Mouse (Mus musculus) hindbrain, embryonic 10.5 days (tissue): ENCODE measurements at regions not wholly inside any gene's neighbourhood (a gene's known extent, or its start where the extent isn't known, plus 50 kb on each side); places are given as distances from the start of the nearest gene placed in this dataset.

Source experiments
- DNase-seq: peaks from one replicate; pipeline ENCODE4 v3.0.0-alpha.2; 2017; ENCODE audit warnings: low spot score
- H3K27ac ChIP-seq: fragments of 300-500 bp; sonication (generic); 2 replicates; pipeline ENCODE4 v1.5.1; 2016; ENCODE audit warnings: mild to moderate bottlenecking, moderate library complexity
- H3K27me3 ChIP-seq: fragments of 300-500 bp; sonication (generic); 2 replicates; pipeline ENCODE4 v1.6.1; 2016; ENCODE audit warnings: mild to moderate bottlenecking; ENCODE audit not compliant: poor library complexity, insufficient read depth, severe bottlenecking
- H3K36me3 ChIP-seq: fragments of 300-500 bp; sonication (generic); 2 replicates; pipeline ENCODE4 v1.6.1; 2016; ENCODE audit warnings: mild to moderate bottlenecking, moderate library complexity
- H3K4me1 ChIP-seq: fragments of 300-500 bp; sonication (generic); replicated peaks from 2 replicates; pipeline ENCODE4 v1.6.1; 2016; ENCODE audit warnings: mild to moderate bottlenecking
- H3K4me3 ChIP-seq: fragments of 300-500 bp; sonication (generic); 2 replicates; pipeline ENCODE4 v1.5.1; 2016; ENCODE audit warnings: mild to moderate bottlenecking, moderate library complexity
- H3K9me3 ChIP-seq: fragments of 300-500 bp; sonication (generic); 2 replicates; pipeline ENCODE4 v1.6.1; 2016; ENCODE audit warnings: mild to moderate bottlenecking, moderate library complexity
- WGBS: fragments of 180-500 bp; shearing (Covaris S2); methylation state at CpG from one replicate; pipeline ENCODE4 v1.1.7; 2016; 5-methylcytosine and 5-hydroxymethylcytosine counted together

GRCm38 (mm10) chr1:61377070-61377469, 261.6 kb upstream of the Pard3b start:
- Histone ChIP-seq H3K4me1 (0 out of 2 replicates have a peak, but pooled peaks cover 17% of the 10 kb centered on the region), H3K27me3 (no peaks in the 10 kb centered on the region), H3K36me3 (no peaks in the 10 kb centered on the region), H3K4me3 (no peak overlapping the region), H3K27ac (0 out of 2 replicates have a peak overlapping the region, but pooled peaks have one; percentile 8), H3K9me3 (no peaks in the 10 kb centered on the region)
- DNase-seq: peak; percentile 70
- 3% methylated on average over 7 of the region's 7 CpGs for WGBS

DNA sequence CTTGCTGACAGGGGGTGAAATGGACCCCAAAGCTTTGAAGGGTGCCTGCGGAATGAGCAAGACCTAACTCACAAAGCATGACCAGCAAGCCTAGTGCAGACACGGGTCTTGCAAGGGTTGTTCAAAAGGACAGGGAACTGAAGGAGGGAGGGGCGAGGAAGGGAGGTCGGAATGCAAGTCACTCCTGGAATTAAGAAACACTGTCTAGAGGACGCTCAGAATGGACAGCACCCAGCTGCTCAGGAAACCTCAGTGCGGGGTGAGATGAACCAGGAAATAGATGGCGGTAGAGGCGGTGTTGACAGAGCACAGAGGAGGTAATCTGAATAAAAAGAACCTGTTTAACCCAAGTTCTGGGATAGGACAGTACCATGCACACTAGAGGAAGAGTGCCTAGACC, 260.4 kb upstream of the Pard3b start:
- DNase-seq: no peak
- WGBS: 65% methylated on average over 8 of the region's 8 CpGs
- Histone ChIP-seq H3K27ac (no peak overlapping the region), H3K4me3 (no peak overlapping the region), H3K9me3 (no peaks in the 10 kb centered on the region), H3K36me3 (no peaks in the 10 kb centered on the region), H3K4me1 (0 out of 2 replicates have a peak, but pooled peaks cover 17% of the 10 kb centered on the region), H3K27me3 (no peaks in the 10 kb centered on the region)

DNA sequence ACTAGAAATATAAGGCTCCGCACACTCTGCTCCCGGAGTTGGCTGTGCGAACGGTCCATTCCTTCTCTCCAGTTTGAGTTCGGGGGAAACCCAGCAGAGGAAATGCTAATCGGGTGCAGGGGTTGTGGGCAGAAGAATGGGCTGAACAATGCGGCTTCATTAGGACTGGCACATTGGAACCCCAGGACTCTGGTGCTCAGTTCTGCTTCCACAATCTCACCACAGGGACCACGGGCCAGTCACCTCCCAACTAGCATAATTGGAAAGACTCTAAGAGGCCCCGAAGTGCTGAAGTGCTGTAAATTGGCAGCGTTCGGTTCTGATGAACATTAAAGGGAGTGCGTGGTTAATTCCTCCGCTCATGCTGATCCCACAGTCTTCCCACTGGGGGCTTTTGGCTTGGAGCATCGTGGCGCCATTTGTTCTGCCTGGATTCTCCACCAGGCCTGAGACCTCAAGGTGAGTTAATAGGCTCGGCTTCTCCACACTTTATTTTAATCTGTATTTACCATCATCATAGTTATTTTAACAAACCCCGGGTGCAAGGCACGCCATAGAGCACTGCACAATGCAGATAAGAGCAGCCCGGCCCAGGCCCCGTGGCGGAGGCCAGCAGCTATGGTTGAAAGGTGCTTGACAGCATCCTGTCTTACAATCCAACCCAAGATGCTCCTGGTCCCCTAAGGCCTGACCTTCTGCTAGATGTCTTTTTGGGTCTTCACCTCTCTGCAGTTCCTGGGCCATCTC, 258.7 kb upstream of the Pard3b start:
- DNase-seq: no peak
- H3K27me3 ChIP-seq: no peaks in the 10 kb centered on the region
- no peak overlapping the region for H3K27ac ChIP-seq
- WGBS: 75% methylated on average over 21 of the region's 21 CpGs
- H3K9me3 ChIP-seq: no peaks in the 10 kb centered on the region
- no peak overlapping the region for H3K4me3 ChIP-seq
- no peaks in the 10 kb centered on the region for H3K36me3 ChIP-seq
- H3K4me1 ChIP-seq: 0 out of 2 replicates have a peak, but pooled peaks cover 17% of the 10 kb centered on the region

GRCm38 (mm10) chr1:61387587-61387986, 251.0 kb upstream of the Pard3b start:
- no peaks in the 10 kb centered on the region for H3K9me3 ChIP-seq
- H3K4me1 ChIP-seq: no peaks in the 10 kb centered on the region
- H3K4me3 ChIP-seq: no peak overlapping the region
- H3K27ac ChIP-seq: no peak overlapping the region
- H3K36me3 ChIP-seq: no peaks in the 10 kb centered on the region
- DNase-seq: no peak
- 55% methylated on average over 4 of the region's 4 CpGs for WGBS
- H3K27me3 ChIP-seq: no peaks in the 10 kb centered on the region

- no peak overlapping the region for H3K27ac ChIP-seq
- H3K9me3 ChIP-seq: no peaks in the 10 kb centered on the region
- no peak for DNase-seq
- H3K27me3 ChIP-seq: no peaks in the 10 kb centered on the region
- H3K36me3 ChIP-seq: no peaks in the 10 kb centered on the region
- peaks cover 9% of the 10 kb centered on the region; the same call in 1 of the 2 replicates for H3K4me1 ChIP-seq
- 53% methylated on average over 6 of the region's 6 CpGs for WGBS
- H3K4me3 ChIP-seq: no peak overlapping the region
Observed at GRCm38 (mm10) chr1:61397796-61398195, 240.8 kb upstream of the Pard3b start.

GRCm38 (mm10) chr1:61402339-61402738, 236.3 kb upstream of the Pard3b start:
- no peak overlapping the region for H3K27ac ChIP-seq
- H3K4me3 ChIP-seq: no peak overlapping the region
- peaks cover 9% of the 10 kb centered on the region for H3K4me1 ChIP-seq
- no peaks in the 10 kb centered on the region for H3K36me3 ChIP-seq
- no peaks in the 10 kb centered on the region for H3K27me3 ChIP-seq
- no peaks in the 10 kb centered on the region for H3K9me3 ChIP-seq
- DNase-seq: no peak
- 72% methylated on average over 8 of the region's 8 CpGs for WGBS

GRCm38 (mm10) chr1:61407201-61407600, 231.4 kb upstream of the Pard3b start:
- H3K27ac ChIP-seq: no peak overlapping the region
- H3K27me3 ChIP-seq: no peaks in the 10 kb centered on the region
- no peaks in the 10 kb centered on the region for H3K9me3 ChIP-seq
- 51% methylated on average over 9 of the region's 9 CpGs for WGBS
- H3K4me3 ChIP-seq: no peak overlapping the region
- no peaks in the 10 kb centered on the region for H3K36me3 ChIP-seq
- no peak for DNase-seq
- peaks cover 3% of the 10 kb centered on the region; the same call in 1 of the 2 replicates for H3K4me1 ChIP-seq

DNA sequence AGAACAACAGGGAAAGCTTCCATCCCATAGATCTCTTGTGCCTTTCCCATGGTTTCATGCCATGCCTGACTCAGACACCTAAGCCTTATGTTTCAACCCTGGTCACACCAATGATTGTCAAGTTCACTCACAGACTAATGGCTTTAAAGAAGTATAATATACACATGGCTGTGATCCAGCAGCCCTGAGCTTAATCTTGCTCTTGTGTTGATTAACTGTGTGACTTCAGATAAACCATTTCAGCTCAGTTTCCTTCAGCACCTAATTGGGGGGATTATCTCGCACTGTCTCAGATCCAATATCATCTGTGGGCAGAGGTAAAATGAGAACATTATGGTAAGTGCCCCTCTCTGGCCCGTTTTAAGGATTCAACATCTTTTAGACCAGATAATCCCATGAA, 223.9 kb upstream of the Pard3b start:
- 90% methylated on average over 2 of the region's 2 CpGs for WGBS
- Histone ChIP-seq H3K4me3 (no peak overlapping the region), H3K36me3 (no peaks in the 10 kb centered on the region), H3K27me3 (no peaks in the 10 kb centered on the region), H3K4me1 (peaks cover 4% of the 10 kb centered on the region), H3K9me3 (no peaks in the 10 kb centered on the region), H3K27ac (no peak overlapping the region)
- DNase-seq: no peak

- no peak for DNase-seq
- Histone ChIP-seq H3K27ac (no peak overlapping the region), H3K27me3 (no peaks in the 10 kb centered on the region), H3K4me3 (no peak overlapping the region), H3K4me1 (peaks cover 8% of the 10 kb centered on the region), H3K36me3 (no peaks in the 10 kb centered on the region), H3K9me3 (no peaks in the 10 kb centered on the region)
- 85% methylated on average over 20 of the region's 20 CpGs for WGBS
Observed at GRCm38 (mm10) chr1:61415426-61416195, 223.0 kb upstream of the Pard3b start.

GRCm38 (mm10) chr1:61418396-61418795, 220.2 kb upstream of the Pard3b start:
- Histone ChIP-seq H3K27ac (no peak overlapping the region), H3K27me3 (no peaks in the 10 kb centered on the region), H3K36me3 (no peaks in the 10 kb centered on the region), H3K4me3 (no peak overlapping the region), H3K9me3 (no peaks in the 10 kb centered on the region), H3K4me1 (peaks cover 8% of the 10 kb centered on the region)
- 64% methylated on average over 5 of the region's 5 CpGs for WGBS
- no peak for DNase-seq

DNA sequence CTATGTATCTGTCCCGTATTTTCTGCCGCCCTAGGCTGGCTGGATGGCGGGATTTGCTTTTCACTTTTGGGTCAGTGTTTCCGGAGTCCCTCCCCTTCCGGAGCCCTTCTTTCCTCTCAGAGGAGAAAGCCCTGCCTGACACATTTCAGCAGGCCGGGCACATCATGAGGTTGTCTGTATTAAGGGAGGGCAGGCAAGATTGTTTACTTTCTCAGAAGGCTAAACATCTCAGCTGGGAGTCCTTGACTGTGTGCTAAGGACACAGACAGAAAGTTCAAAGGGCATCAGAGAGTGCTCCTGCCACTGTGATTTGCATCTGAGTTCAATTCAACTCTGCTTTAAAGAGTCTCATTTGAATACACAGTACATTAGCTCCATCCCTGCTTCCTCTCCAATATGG, 218.8 kb upstream of the Pard3b start:
- Histone ChIP-seq H3K27ac (peak overlapping the region; percentile 62), H3K36me3 (no peaks in the 10 kb centered on the region), H3K9me3 (no peaks in the 10 kb centered on the region), H3K4me3 (no peak overlapping the region), H3K27me3 (no peaks in the 10 kb centered on the region), H3K4me1 (peaks cover 8% of the 10 kb centered on the region)
- DNase-seq: peak; percentile 25
- WGBS: 27% methylated on average over 6 of the region's 6 CpGs

DNA sequence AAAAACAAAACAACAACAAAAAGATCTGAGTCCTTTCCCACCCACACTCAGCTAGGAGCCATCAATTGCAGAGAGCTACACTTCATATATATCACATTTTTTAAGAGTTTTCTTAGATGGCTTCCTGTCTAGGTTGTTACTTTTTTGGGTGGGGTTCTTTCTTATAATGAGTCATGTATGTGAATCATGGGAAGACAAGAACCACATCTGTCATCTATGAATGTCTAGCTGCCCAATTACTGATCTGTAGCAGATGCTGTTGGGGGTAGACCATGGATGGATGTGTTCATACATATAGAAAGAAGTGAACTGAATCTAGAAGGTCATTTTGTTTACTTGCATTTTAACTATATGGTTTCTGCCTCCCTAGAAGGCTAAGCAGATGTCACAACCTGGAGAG, 215.4 kb upstream of the Pard3b start:
- no peak for DNase-seq
- Histone ChIP-seq H3K4me3 (no peak overlapping the region), H3K27ac (no peak overlapping the region), H3K36me3 (no peaks in the 10 kb centered on the region), H3K27me3 (no peaks in the 10 kb centered on the region), H3K4me1 (peaks cover 8% of the 10 kb centered on the region), H3K9me3 (no peaks in the 10 kb centered on the region)

GRCm38 (mm10) chr1:61428706-61429501, 209.7 kb upstream of the Pard3b start:
- 91% methylated on average over 4 of the region's 4 CpGs for WGBS
- H3K4me3 ChIP-seq: no peak overlapping the region
- H3K4me1 ChIP-seq: no peaks in the 10 kb centered on the region
- DNase-seq: no peak
- no peaks in the 10 kb centered on the region for H3K9me3 ChIP-seq
- no peaks in the 10 kb centered on the region for H3K36me3 ChIP-seq
- H3K27me3 ChIP-seq: no peaks in the 10 kb centered on the region
- H3K27ac ChIP-seq: no peak overlapping the region
